Mouse (Mus musculus) stomach, postnatal 0 days (tissue): Measurements from ENCODE around the gene Exosc6.

Experiments
- CTCF ChIP-seq: IDR thresholded peaks from 2 replicates; pipeline ENCODE4 v1.5.1; 2016; ENCODE audit warnings: antibody characterized with exemption, low read depth, mild to moderate bottlenecking, moderate library complexity
- EP300 ChIP-seq: optimal IDR thresholded peaks from 2 replicates; pipeline ENCODE3; 2016; ENCODE audit warnings: antibody characterized with exemption

DNA sequence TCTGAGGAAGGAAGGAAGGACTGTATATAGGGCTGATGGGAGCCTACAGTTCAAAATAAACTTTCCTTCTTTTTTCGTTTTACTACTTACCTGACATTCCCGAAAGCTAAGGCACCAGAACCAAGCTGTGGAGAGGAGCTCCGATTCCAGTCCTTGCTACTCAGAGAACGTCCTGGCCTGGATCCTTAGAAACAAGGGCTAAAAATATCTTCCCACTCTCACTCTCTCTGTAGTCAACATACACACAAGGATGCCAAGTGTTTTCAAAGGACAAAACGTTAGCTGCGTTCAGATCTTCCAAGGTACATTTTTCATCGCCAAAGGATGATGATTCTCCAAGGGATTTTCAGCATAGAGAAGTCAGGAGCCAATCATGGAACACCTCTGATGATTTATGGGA is 35.6 kb downstream of the Exosc6 start:
- TF ChIP-seq CTCF (no peak), EP300 (no peak)
